Mouse (Mus musculus): Measurements from ENCODE around the gene Hoxd9. TPM values are rescaled to one million over a fixed set of nuclear protein-coding genes. Genes with fewer than 3 reads are reported as not detected.

Gene Hoxd9
- not detected for total RNA-seq (2021)
- long read RNA-seq, experiment 1: 0 reads
- long read RNA-seq, experiment 2: 0 reads

DNA sequence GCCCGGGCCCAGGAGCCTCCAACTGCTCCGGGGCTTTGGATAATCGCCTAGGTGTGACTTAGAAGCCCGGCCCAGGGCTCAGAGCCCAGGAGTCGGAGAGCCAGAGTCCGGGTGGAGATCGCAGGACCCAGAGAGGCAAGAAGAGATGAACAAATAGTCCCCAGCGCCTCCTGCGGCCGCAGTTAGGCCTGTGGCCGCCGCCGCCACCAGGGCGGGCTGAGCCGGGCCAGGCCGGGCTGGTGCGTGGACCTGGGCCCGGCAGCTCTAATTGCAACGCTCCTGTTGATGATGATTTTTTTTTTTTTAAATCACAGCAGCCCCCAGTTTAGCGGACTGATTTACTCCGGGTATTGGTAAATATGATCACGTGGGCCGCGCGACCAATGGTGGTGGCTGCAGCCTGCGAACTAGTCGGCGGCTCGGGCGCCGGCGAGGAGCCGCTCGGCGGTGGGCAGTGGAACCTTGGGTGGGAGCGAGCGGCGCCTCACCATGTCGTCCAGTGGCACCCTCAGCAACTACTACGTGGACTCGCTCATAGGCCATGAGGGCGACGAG lies at the start of gene Hoxd9:
TSS of gene Hoxd9 (plus strand) at position 161 of the 555 bp plus-strand sequence.
- intact Hi-C loops (cut with DNase I): loop anchor here (5.0 kb wide), 1 partner anchor 40 kb away; the partner anchor contains the start of gene Evx2
- no peak for DNase-seq (ENCODE audit: low spot score in 2 of 2)

DNA sequence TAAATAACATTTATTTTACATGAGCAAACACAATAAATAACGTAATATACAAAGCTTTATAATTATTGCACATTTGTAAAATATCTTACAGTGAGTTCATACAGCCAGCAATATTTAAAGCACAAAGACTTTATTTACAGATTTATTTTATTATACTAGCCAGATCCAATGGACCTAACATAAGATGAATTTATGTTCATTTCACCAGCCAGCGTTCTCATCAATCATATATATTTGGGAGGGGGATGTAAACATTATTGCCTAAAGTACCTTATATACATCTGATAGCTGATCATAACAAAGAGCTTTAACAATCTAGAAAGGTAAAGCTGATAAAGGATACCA lies 44.6 kb upstream of the Hoxd9 start:
- intact Hi-C loops (cut with DNase I): no loop called here
- no peak for DNase-seq (ENCODE audit: low spot score in 2 of 2)

DNA sequence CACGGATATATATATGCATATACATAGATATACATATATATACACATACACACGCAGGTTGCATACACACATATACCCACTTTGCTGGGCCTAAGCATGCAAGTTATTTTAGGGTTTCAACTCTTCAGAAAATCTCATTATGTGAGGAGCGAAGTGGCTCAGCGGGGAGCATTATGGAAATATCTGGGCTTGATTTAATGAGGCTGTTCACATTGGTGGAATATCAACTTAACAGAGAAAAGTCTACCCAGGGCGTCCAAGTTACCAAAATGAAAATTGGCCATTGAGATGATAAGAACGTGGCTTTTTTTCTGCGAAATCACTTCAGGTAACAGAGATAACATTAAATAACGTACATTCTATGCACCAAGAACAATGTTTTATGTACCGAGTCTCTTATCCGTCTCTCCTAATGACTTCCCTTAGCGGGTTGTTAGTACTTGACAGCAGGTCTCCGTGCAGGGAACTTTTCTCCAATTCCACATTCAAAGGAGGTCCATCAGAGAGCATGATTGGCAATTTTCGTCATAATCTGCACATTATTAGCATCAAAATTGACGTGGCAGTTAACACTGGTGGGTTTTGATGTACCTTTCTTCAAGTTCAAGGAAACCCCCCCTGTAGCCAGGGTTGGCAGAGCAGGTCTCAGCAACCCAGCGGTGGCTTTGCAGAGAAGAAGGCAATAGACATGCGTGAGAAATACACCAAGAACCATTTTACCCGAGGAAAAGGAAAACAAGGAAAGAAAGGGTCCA lies 43.6 kb upstream of the Hoxd9 start:
- intact Hi-C loops (cut with DNase I): no loop called here
- no peak for DNase-seq (ENCODE audit: low spot score in 2 of 2)

DNA sequence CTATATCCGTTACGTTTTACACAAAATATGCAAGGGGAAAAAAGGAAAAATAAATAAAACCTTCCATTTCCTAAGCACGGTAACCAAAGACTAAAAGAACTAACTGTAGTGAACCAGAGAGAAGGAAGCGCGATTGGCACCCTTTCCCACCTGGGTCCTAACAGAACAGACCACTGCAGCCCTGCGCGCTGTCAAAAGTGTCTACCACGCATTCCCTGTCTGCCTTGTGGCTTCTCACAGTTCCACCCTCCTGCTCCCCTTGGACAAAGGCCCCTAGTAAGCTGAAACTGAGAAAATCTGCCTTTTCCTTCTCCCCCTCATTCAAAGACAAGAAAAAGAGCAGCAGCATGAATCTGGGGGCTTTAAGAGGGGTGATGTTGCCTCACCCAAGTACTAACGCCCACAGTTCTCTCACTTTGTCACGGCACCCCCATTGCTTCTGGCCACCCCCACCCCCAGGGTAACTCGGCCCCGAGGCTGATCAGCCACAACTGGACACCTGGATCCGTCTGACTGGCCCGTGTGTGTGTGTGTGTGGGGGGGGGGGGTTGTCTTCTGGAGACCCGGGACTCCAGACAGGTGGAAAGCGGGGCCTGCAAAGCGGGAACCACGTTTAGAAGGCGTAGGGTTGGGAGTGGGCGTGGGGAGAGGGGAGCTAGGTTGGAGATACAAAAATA lies 42.6 kb upstream of the Hoxd9 start:
- no peak for DNase-seq (ENCODE audit: low spot score in 2 of 2)
- intact Hi-C loops (cut with DNase I): loop anchor here (5.0 kb wide), 1 partner anchor 42 kb away; the partner anchor contains the start of gene Hoxd9

DNA sequence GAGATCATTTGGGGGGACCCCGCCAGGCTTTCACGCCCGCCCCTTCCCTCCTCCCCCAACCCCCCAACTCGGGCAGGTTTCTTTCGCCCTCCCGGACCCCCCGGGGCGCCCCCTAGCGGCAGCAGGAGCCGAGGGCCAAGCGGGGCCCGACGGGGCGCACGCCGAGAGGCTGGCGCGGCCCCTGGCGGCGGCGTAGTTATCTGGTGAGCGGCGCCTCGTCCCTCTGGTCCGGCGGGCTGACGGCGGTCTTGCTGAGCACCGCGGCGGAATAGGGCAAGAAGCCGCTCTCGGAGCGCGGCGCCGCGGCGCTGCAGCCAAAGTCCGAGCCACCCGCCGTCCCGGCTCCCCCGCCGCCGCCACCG lies 42.1 kb upstream of the Hoxd9 start:
- no peak for DNase-seq (ENCODE audit: low spot score in 2 of 2)
- intact Hi-C loops (cut with DNase I): loop anchor here (5.0 kb wide), 1 partner anchor 42 kb away; the partner anchor contains the start of gene Hoxd9

DNA sequence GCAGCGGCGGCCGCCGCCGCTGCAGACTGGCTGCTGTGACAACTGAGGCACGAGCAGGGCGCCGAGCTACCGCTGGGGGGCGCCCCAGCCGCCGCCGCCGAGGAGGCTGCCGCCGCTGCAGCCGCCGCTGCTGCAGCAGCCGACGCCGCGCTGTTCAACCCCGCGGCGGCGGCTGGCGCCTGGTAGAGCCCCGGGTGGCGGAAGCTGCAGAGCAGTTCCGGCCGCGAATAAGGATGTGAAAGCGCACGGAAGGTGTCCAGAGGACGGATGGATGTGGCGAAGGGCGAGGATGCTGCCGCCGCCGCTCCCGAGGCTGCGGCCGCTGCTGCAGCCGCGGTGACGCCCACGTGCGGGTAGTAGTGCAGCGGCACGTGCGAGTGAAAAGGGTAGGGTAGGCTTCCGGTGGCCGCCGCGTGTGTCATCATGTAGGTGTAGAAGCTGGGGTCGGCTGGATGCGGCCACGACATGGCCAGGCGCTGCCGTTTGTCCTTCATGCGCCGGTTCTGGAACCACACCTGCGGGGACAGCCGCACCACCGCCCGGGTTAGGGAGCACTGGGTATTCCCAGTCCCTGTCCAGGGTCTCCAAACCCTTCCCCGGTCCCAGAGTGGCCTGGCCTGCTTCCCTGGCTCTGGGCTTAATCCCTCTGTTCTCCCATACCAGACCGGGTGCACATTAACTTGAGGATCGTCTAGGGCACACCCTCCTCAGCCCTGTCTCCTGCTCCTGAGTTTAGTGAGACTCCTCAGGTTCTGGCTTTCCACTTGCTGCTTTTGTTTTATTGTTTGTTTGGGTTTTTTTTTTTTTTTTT lies 41.5 kb upstream of the Hoxd9 start:
- intact Hi-C loops (cut with DNase I): loop anchor here (5.0 kb wide), 1 partner anchor 41 kb away; the partner anchor contains the start of gene Hoxd9

DNA sequence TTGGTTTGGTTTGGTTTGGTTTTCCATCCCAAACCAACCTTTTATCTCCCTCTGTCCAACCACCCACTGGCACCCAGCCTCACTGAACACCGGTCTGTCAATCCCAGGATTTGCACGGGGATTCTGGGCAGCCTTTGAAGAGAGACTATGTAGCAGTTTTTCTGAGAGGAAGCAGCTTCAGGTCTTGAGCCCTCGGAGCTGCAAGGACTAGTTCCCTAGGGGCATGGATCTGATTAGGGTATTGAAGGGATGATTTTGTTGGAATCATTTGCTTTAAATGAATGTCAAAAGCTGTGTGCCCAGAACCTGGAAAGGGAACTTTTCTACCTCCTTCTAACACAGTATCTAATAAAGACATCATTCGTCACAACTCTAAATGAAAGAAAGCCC lies 40.9 kb upstream of the Hoxd9 start:
- intact Hi-C loops (cut with DNase I): loop anchor here (5.0 kb wide), 1 partner anchor 41 kb away; the partner anchor contains the start of gene Hoxd9
- no peak for DNase-seq (ENCODE audit: low spot score in 2 of 2)

More for the DNA sequence above, 41.5 kb upstream of the Hoxd9 start:
- no peak for DNase-seq (ENCODE audit: low spot score in 2 of 2)

DNA sequence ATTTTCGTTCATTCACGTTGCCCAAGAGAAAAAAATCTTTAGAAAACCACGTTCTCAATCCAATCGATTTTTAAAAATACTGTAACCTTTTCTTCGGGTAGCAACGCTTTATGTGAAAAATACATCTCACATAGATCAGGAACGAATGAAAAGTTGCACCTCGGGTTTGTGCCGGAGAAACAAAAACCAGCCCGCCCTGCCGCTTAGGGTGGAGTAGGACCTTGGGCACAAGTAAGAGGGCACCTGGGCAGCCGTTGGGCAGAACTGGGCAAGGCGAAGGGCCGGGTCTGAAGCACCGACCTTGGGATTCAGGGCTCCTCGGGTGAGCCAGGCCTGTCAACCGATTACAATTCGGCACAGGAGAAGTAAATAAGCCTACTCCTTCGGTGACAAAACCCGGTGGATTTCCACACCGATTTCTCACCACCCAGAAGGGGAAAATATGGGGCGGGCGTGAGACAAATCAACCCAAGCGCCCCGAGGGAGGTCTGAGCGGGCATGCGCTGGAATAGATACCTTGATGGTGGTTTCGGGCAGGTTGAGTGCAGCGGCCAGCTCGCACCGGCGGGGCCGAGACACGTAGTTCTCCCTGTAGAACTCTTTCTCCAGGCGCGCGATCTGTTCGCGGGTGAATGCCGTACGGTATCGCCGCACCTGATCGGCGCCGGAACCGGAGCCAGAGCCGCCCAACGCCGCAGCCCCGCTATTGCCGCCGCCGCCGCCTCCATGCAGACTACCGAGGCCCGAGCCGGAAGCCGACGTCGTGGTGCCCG lies 40.1 kb upstream of the Hoxd9 start:
- DNase-seq (ENCODE audit: low spot score in 2 of 2): no peak
- intact Hi-C loops (cut with DNase I): loop anchor here (5.0 kb wide), 1 partner anchor 40 kb away; the partner anchor contains the start of gene Hoxd9

DNA sequence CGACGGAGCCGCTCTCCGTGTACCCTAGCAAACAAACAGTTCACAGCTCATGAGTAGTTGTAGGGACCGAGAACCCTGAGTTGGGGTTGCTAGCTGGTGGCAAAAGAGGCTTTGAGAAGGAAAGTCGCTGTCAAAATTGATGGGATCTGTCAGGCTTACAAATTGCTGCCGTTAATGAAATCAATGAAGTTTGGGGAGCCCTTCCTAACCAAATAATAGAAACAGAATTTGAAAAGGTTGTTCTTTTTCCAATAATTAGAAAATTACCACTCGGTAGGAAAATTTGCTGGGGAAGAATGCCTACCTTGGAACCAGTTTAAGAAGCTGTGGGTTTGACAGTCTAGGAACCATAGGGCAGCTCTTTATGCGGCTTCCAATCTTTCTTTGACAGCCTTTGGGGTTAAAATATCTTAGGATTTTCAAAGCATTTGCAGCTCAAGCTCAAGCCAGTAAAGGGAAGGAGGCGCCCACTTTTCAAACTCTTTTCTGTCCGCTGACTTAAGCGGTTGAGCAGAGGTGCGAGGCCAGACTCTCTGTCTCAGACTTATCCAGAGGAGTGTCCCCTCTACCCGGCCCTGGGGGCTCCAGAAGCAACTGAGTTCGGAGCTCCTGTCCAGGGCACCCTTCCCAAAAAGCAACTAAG lies 39.4 kb upstream of the Hoxd9 start:
- no peak for DNase-seq (ENCODE audit: low spot score in 2 of 2)
- intact Hi-C loops (cut with DNase I): loop anchor here (5.0 kb wide), 1 partner anchor 39 kb away; the partner anchor contains the start of gene Hoxd9

DNA sequence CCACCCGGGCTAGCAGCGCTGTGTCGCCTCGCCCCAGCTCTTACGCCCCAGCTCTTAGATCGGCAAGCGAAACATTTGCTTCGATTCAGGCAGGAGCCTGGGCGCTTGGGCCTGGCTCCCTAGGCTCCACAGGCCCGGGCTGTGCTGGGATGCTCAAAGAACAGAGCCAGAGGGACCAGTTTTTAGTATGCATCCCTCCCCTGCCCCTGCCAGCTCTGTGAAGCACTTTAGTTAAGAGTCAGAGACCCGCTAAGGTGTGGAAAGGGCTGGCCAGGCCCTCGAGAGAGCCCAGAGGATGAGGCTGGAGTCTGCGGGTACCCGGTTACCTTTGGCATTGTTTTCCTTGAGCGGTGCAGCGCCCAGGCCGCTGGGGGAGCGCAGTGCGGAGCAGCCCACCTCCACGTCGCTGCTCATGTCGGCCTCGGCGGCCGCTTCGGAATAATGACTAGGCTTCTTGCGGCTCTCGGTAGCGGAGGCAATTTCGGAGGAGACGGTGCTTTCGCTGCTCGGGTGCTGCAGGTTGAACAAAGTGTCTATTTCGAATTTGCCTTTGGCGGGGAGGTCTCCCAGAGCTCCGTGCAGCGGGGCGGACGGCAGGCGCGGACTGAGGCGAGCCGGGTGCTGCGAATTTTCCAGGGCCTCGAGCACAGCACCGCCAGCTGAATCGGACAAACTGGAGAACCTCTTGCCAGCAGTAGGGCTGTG lies 38.7 kb upstream of the Hoxd9 start:
- intact Hi-C loops (cut with DNase I): loop anchor here (5.0 kb wide), 1 partner anchor 38 kb away; the partner anchor contains the start of gene Hoxd9
- no peak for DNase-seq (ENCODE audit: low spot score in 2 of 2)

GRCm38 (mm10) chr2:74659507-74660005 lies 38.0 kb upstream of the Hoxd9 start, which contains the start of gene Evx2:
Evx2 (minus strand) TSS chr2:74659557.
- intact Hi-C loops (cut with DNase I): loop anchor here (5.0 to 10.0 kb wide), 3 partner anchors 38 to 1107 kb away; partner anchors contain the start of gene Hoxd9
- DNase-seq (ENCODE audit: low spot score in 2 of 2): no peak

DNA sequence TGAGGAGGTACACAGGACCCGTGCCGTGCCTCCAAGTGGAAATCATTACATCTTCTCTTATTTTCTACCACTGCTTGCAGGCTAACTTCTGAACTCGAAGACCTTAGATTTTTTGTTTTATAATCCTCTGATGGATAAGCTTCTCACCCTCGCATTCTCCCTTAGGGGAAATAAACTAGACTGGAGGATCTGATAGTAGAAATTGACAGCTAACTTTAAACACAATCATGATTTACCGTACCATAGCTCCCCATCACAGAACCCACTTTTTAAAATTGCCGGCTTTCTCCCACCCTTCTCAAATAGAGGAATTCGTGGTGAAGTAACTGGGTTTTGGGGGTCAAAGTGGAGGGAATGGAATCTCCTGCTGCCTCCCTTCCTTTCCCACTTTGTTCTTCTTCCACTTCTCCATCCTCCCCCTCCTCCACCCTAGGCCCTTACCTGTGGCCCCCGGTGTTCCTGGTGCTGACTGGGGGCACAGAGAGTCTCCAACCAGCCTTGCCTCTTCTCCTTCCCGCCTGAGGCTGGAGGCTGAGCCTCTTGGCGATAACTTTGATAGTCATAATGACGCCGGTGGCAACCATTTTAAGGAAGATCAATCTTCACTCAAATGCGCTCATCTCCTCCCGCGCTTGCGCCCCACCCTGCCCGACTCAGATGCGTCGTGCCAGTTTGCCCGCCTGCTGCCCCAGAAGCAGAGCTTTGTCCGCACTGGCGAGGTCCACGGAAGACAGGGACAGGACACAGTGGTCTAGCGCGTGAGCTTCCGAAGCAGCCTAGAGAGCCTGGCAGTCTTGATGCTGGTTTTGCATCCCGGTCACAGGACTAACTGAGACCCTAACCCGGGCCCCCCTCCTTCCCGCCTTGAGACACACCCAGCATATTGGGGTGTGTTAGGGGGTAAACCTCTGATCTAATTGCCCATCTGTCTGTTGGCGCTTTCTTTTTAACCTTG lies 36.8 kb upstream of the Hoxd9 start:
- intact Hi-C loops (cut with DNase I): loop anchor here (5.0 to 10.0 kb wide), 2 partner anchors 526 to 1108 kb away; no protein-coding TSS in a partner anchor
- DNase-seq (ENCODE audit: low spot score in 2 of 2): no peak

DNA sequence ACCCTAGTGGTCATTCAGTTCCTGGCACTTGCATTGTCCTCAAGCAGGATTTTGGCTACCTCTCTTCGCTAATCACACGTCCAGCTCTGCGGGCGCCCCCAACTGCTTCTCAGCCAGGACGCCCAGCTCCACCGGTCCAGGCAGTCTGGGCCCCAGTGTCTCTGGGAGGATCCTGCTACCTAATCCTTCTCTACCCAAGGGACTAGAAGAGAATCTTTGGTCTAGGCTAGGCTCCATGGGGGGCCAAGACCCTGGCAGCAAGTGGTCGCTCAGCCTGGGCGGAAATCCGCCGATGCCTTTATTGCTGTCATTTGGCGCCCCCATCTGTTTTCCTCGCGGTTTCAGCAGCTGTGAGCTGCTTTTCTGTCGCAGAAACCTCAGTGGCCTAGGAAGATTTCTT lies 35.8 kb upstream of the Hoxd9 start:
- intact Hi-C loops (cut with DNase I): loop anchor here (2.0 to 10.0 kb wide), 4 partner anchors 527 to 1109 kb away; no protein-coding TSS in a partner anchor

GRCm38 (mm10) chr2:74663291-74663925 lies 34.1 kb upstream of the Hoxd9 start:
- peak; percentile 51 to 78 for DNase-seq (ENCODE audit: low spot score in 2 of 2)
- intact Hi-C loops (cut with DNase I): loop anchor here (2.0 to 10.0 kb wide), 4 partner anchors 529 to 1111 kb away; no protein-coding TSS in a partner anchor

More for the DNA sequence above, 35.8 kb upstream of the Hoxd9 start:
- peak in 1 of 2 experiments; percentile 60 for DNase-seq (ENCODE audit: low spot score in 2 of 2)

DNA sequence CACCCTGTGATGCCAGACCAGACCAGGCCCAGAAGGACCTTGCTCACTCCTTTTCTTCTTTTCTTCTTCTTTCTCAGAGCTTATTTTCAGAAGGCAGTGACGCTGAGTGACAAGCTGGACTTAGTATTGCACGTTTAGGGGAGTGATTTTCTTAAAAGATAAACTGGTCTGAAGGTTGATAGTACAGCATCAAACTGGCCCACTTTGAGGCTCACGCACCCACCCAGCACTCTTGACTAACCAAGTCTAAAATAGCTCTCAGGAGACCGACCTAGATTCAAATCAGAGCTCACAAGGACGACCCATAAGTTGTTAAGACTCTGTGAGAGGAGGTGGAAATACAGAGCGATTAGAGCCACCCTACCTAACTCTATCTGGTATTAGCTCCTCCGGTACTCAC lies 31.1 kb upstream of the Hoxd9 start:
- DNase-seq (ENCODE audit: low spot score in 2 of 2): no peak
- intact Hi-C loops (cut with DNase I): loop anchor here (10.0 kb wide), 1 partner anchor 532 kb away; no protein-coding TSS in a partner anchor

All from left cerebral cortex, postnatal 14 days (tissue).